Mouse (Mus musculus) MEL (cell line): ENCODE measurements around the gene Stk39. TPM values are rescaled to one million over a fixed set of nuclear protein-coding genes. Genes with fewer than 3 reads are reported as not detected.

ENCODE experiments used
- DNase-seq: peaks from one replicate; pipeline ENCODE4 v3.0.0; 2011; ENCODE audit warnings: low read depth, low spot score
- H3K27ac ChIP-seq: 2 replicates; pipeline ENCODE4 v1.5.1; 2012; ENCODE audit warnings: low read depth, mild to moderate bottlenecking, control low read depth, low read length, moderate library complexity; ENCODE audit not compliant: control insufficient read depth
- H3K27me3 ChIP-seq, 2 experiments: fragments of 150-350 bp in 1 of 2; sonication (generic) in 1 of 2; 2 replicates each; pipeline ENCODE4 v1.6.1; 2012; ENCODE audit warnings: low read length in 2 of 2, mild to moderate bottlenecking in 2 of 2, improper control_type of control experiment in 1 of 2, moderate library complexity in 1 of 2; ENCODE audit not compliant: insufficient read depth in 2 of 2, control insufficient read depth in 1 of 2
- H3K36me3 ChIP-seq, 2 experiments: 2 replicates each; pipeline ENCODE4 v1.6.1; 2012 to 2014; ENCODE audit warnings: low read length in 2 of 2, improper control_type of control experiment in 1 of 2, inconsistent platforms in 1 of 2, mild to moderate bottlenecking in 1 of 2; ENCODE audit not compliant: insufficient read depth in 2 of 2, control insufficient read depth in 1 of 2
- H3K4me1 ChIP-seq, 2 experiments: fragments of 150-350 bp in 1 of 2; sonication (generic) in 1 of 2; 2 replicates each; pipeline ENCODE4 v1.6.1; 2012; ENCODE audit warnings: low read length in 2 of 2, improper control_type of control experiment in 1 of 2, mild to moderate bottlenecking in 1 of 2; ENCODE audit not compliant: insufficient read depth in 2 of 2, control insufficient read depth in 1 of 2
- H3K4me3 ChIP-seq, 2 experiments: fragments of 150-350 bp in 1 of 2; sonication (generic) in 1 of 2; 2 replicates each; pipeline ENCODE4 v1.5.1; 2012; ENCODE audit warnings: low read depth in 2 of 2, low read length in 2 of 2, mild to moderate bottlenecking in 2 of 2, moderate library complexity in 2 of 2, control low read depth in 1 of 2, improper control_type of control experiment in 1 of 2; ENCODE audit not compliant: control insufficient read depth in 1 of 2, insufficient read depth in 1 of 2
- H3K79me2 ChIP-seq: 2 replicates; pipeline ENCODE4 v1.6.1; 2012; ENCODE audit warnings: mild to moderate bottlenecking, low read length, moderate library complexity; ENCODE audit not compliant: control insufficient read depth, poor library complexity, insufficient read depth
- H3K9ac ChIP-seq: 2 replicates; pipeline ENCODE4 v1.6.1; 2012; ENCODE audit warnings: low read depth, mild to moderate bottlenecking, control low read depth, low read length, moderate library complexity; ENCODE audit not compliant: control insufficient read depth, poor library complexity, severe bottlenecking
- H3K9me3 ChIP-seq: fragments of 150-350 bp; sonication (generic); replicated peaks from 2 replicates; pipeline ENCODE4 v1.6.1; 2012; ENCODE audit warnings: mild to moderate bottlenecking, low read length, improper control_type of control experiment, moderate library complexity; ENCODE audit not compliant: insufficient read depth
- BHLHE40 ChIP-seq: IDR thresholded peaks from 2 replicates; pipeline ENCODE4 v1.6.1; 2012; ENCODE audit warnings: low read depth, mild to moderate bottlenecking, inconsistent platforms, low read length, improper control_type of control experiment, borderline replicate concordance
- CHD1 ChIP-seq: IDR thresholded peaks from 2 replicates; pipeline ENCODE4 v1.6.1; 2012; ENCODE audit warnings: low read depth, mild to moderate bottlenecking, inconsistent platforms, low read length, improper control_type of control experiment
- CTCF ChIP-seq, 3 experiments: IDR thresholded peaks in 2 of 3; conservative IDR thresholded peaks in 1 of 3; 2 replicates each; pipeline ENCODE4 v1.5.1; 2011 to 2012; ENCODE audit warnings: low read length in 3 of 3, low read depth in 2 of 3, mild to moderate bottlenecking in 2 of 3, improper control_type of control experiment in 1 of 3, inconsistent platforms in 1 of 3, mixed read lengths in 1 of 3, moderate library complexity in 1 of 3; ENCODE audit not compliant: control insufficient read depth in 1 of 3, insufficient read depth in 1 of 3, poor library complexity in 1 of 3, severe bottlenecking in 1 of 3
- ELF1 ChIP-seq: IDR thresholded peaks from 2 replicates; pipeline ENCODE4 v1.6.1; 2014; ENCODE audit warnings: low read depth, mild to moderate bottlenecking, inconsistent platforms, low read length, improper control_type of control experiment, moderate library complexity
- ETS1 ChIP-seq: IDR thresholded peaks from 2 replicates; pipeline ENCODE4 v1.6.1; 2012; ENCODE audit warnings: low read depth, mild to moderate bottlenecking, inconsistent platforms, low read length, improper control_type of control experiment, moderate library complexity
- GABPA ChIP-seq: IDR thresholded peaks from 2 replicates; pipeline ENCODE4 v1.6.1; 2012; ENCODE audit warnings: low read depth, mild to moderate bottlenecking, inconsistent platforms, low read length, improper control_type of control experiment, moderate library complexity
- MAFK ChIP-seq: IDR thresholded peaks from 2 replicates; pipeline ENCODE4 v1.6.1; 2011; ENCODE audit warnings: low read depth, mild to moderate bottlenecking, low read length, improper control_type of control experiment, borderline replicate concordance
- MAX ChIP-seq: IDR thresholded peaks from 2 replicates; pipeline ENCODE4 v1.6.1; 2011; ENCODE audit warnings: low read length, improper control_type of control experiment
- MAZ ChIP-seq: IDR thresholded peaks from 2 replicates; pipeline ENCODE4 v1.6.1; 2012; ENCODE audit warnings: low read depth, mild to moderate bottlenecking, inconsistent platforms, low read length, improper control_type of control experiment
- MYB ChIP-seq: IDR thresholded peaks from 2 replicates; pipeline ENCODE4 v1.6.1; 2011; ENCODE audit warnings: mild to moderate bottlenecking, low read depth, low read length, improper control_type of control experiment
- MYC ChIP-seq: IDR thresholded peaks from 2 replicates; pipeline ENCODE4 v1.6.1; 2011; ENCODE audit warnings: low read depth, mild to moderate bottlenecking, low read length, improper control_type of control experiment, moderate library complexity
- POLR2AphosphoS2 ChIP-seq: IDR thresholded peaks from 2 replicates; pipeline ENCODE4 v1.6.1; 2011; ENCODE audit warnings: low read length, improper control_type of control experiment
- RAD21 ChIP-seq: IDR thresholded peaks from 2 replicates; pipeline ENCODE4 v1.6.1; 2011; ENCODE audit warnings: mild to moderate bottlenecking, low read depth, low read length, improper control_type of control experiment
- SMC3 ChIP-seq: IDR thresholded peaks from 2 replicates; pipeline ENCODE4 v1.6.1; 2011; ENCODE audit warnings: low read depth, low read length, improper control_type of control experiment
- UBTF ChIP-seq: IDR thresholded peaks from 2 replicates; pipeline ENCODE4 v1.6.1; 2012; ENCODE audit warnings: low read depth, mild to moderate bottlenecking, inconsistent platforms, low read length, improper control_type of control experiment, moderate library complexity, borderline replicate concordance; ENCODE audit not compliant: insufficient read depth
- USF1 ChIP-seq: IDR thresholded peaks from 2 replicates; pipeline ENCODE4 v1.6.1; 2014; ENCODE audit warnings: low read depth, mild to moderate bottlenecking, inconsistent platforms, low read length, improper control_type of control experiment, moderate library complexity
- ZKSCAN1 ChIP-seq: IDR thresholded peaks from 2 replicates; pipeline ENCODE4 v1.6.1; 2012; ENCODE audit warnings: low read depth, mild to moderate bottlenecking, inconsistent platforms, low read length, improper control_type of control experiment, moderate library complexity
- ZMIZ1 ChIP-seq: IDR thresholded peaks from 2 replicates; pipeline ENCODE4 v1.6.1; 2012; ENCODE audit warnings: low read depth, mild to moderate bottlenecking, inconsistent platforms, low read length, improper control_type of control experiment, moderate library complexity
- polyA plus RNA-seq, 2 experiments: library from polyadenylated mRNA; stranded (reverse) in 1 of 2; unstranded in 1 of 2; fragments of >175 nt in 1 of 2; fragments of >200 nt in 1 of 2; gene quantifications; 2 replicates each; pipeline versions ENCODE4 v1.2.1 to v1.2.4; 2012; ENCODE audit warnings: low replicate concordance in 2 of 2, low read depth in 1 of 2; ENCODE audit not compliant: insufficient read length in 2 of 2, insufficient read depth in 1 of 2, missing spikeins in 1 of 2
- total RNA-seq: library from RNA; depleted of rRNA; stranded (reverse); fragments of 300-350 nt; gene quantifications from 2 replicates; pipeline ENCODE4 v1.2.3, GENCODE M21; 2012

The Stk39 gene
- total and polyA plus RNA-seq, 3 experiments = not detected

DNA sequence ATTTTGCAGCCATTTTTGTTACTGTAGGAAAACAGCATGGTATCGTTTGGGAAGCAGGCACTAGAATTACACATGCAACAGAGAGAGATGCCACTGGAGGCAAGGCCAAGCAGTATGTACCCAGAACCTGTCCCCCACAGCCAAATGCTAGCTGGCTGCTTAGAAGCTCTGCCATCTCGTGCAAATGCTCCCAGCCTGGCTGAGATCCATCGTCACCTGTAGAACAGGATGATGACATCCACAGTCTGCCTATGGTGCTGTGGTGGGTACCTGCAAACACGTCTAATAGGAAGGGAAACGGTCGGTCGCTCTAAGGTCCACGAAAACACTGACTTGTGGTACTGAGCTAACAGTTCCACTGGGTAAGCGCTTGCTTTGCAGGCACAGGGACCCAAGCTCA, 32.5 kb downstream of the Stk39 start:
- H3K27ac ChIP-seq = no peak overlapping the region
- H3K9ac ChIP-seq = no peak overlapping the region
- no peaks in the 10 kb centered on the region for H3K4me1 ChIP-seq
- TF ChIP-seq CHD1 = no peak
- no peak for TF ChIP-seq USF1
- TF ChIP-seq MYC = no peak
- no peak for TF ChIP-seq SMC3
- TF ChIP-seq MAFK = no peak
- no peak for TF ChIP-seq MAZ
- no peak for TF ChIP-seq RAD21
- TF ChIP-seq UBTF = no peak
- no peak for TF ChIP-seq CTCF (IDR thresholded peaks at IDR 0.05 in 2 of 3, conservative IDR thresholded peaks at IDR 0.05 in 1 of 3; ENCODE audit: control insufficient read depth in 1 of 3, insufficient read depth in 1 of 3, low read depth in 2 of 3, low read length in 3 of 3, poor library complexity in 1 of 3, severe bottlenecking in 1 of 3)
- no peak for DNase-seq
- H3K27me3 ChIP-seq = no peaks in the 10 kb centered on the region
- no peak overlapping the region for H3K4me3 ChIP-seq
- H3K79me2 ChIP-seq = no peaks in the 10 kb centered on the region
- H3K36me3 ChIP-seq = no peaks in the 10 kb centered on the region
- no peaks in the 10 kb centered on the region for H3K9me3 ChIP-seq

DNA sequence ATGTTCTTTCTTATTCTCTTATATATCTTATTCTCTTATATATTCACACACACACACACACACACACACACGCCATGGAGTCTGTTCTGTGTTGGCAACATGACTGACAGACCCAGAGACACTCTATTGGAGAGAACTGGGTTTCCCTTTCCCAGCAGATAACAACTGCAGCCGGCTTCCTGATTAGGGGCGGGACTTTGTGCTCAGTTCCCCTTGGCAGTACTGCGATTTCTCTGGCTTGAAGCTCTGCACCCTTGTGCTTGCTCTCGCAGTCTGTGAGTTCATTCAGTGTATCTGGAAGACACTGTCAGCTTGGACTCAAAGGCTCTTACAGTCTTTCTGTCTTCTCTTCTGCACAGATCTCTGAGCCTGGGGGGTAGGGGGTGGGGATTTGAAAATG, 34.1 kb downstream of the Stk39 start:
- Histone ChIP-seq H3K9ac (no peak overlapping the region), H3K79me2 (no peaks in the 10 kb centered on the region), H3K9me3 (no peaks in the 10 kb centered on the region)
- no peak for DNase-seq
- no peak for TF ChIP-seq MYB
- no peak for TF ChIP-seq USF1
- TF ChIP-seq MAX = no peak
- TF ChIP-seq ETS1 = no peak
- TF ChIP-seq RAD21 = no peak
- TF ChIP-seq MAZ = no peak
- TF ChIP-seq ELF1 = no peak
- TF ChIP-seq ZMIZ1 = no peak
- TF ChIP-seq GABPA = no peak
- TF ChIP-seq POLR2AphosphoS2 = no peak
- TF ChIP-seq SMC3 = no peak
- no peak for TF ChIP-seq BHLHE40
- no peak for TF ChIP-seq ZKSCAN1
- TF ChIP-seq, all 39 proteins: peak for 0
- no peak overlapping the region for H3K27ac ChIP-seq
- no peaks in the 10 kb centered on the region for H3K4me1 ChIP-seq
- H3K27me3 ChIP-seq = no peaks in the 10 kb centered on the region
- H3K36me3 ChIP-seq = no peaks in the 10 kb centered on the region
- no peak overlapping the region for H3K4me3 ChIP-seq
